Mouse (Mus musculus): Measurements from ENCODE around the gene Ms4a1. TPM values are rescaled to one million over a fixed set of nuclear protein-coding genes. Genes with fewer than 3 reads are reported as not detected.
"Not testable (repeated sequence)": the region's sequence is repeated elsewhere in the genome, so short reads cannot be mapped to it uniquely, and the experiment has no call there.

The Ms4a1 gene
- polyA plus RNA-seq, 1 experiment from 2014 or later: not detected

DNA sequence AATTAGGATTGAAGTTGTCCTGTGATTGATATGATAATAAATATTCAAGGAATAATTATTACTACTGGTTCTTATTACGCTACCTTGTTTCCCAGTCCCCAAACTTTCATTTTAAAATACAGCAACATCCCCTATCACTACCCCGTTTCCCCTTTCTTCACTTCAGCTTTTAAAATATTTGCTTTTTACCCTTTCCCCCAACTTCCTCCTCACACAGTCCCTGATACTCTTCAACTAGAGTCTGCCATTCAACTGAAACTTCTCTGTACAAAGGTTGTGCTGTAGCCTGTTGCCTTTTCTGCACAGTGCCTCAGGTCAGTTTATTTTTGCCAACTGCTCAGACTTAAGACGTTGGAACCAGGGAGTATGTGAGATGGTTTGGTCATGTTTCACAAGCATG is 2.5 kb downstream of the Ms4a1 start:
- ATAC-seq (ENCODE audit: insufficient read depth, low FRiP score, low read depth): no peak
- no peak overlapping the region for H3K4me2 ChIP-seq
- no peaks in the 10 kb centered on the region for H3K4me1 ChIP-seq
- WGBS: 69% methylated on average over 3 of the region's 3 CpGs
- H3K27ac ChIP-seq: no peak overlapping the region
- no peak overlapping the region for H3K9ac ChIP-seq
- H3K27me3 ChIP-seq (replicated peaks): no peaks in the 10 kb centered on the region
- H3K36me3 ChIP-seq: no peaks in the 10 kb centered on the region
- no peaks in the 10 kb centered on the region for H3K9me3 ChIP-seq
- H3K4me3 ChIP-seq (replicated peaks): no peak overlapping the region

DNA sequence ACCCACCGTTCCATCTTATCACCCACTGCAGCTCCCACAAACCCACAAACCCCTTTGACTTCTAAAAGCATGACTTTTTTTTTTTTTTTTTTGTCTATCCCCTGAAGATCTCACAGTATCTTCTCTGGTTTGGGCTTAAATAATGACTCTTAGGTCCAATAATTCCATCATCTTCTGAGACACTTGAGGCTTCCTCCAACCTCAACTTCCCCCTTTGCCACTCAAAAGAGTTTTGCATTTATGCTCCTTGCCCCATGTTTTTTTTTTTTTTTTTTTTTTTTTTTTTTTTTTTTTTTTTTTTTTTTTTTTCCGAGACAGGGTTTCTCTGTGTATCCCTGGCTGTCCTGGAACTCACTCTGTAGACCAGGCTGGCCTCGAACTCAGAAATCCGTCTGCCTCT is 3.1 kb downstream of the Ms4a1 start:
- H3K27ac ChIP-seq; H3K9me3 ChIP-seq; ATAC-seq (ENCODE audit: insufficient read depth, low FRiP score, low read depth); H3K27me3 ChIP-seq (replicated peaks); H3K4me1 ChIP-seq; H3K9ac ChIP-seq; H3K4me2 ChIP-seq; H3K4me3 ChIP-seq (replicated peaks); H3K36me3 ChIP-seq: not testable (repeated sequence)
- 50% methylated on average over 4 of the region's 4 CpGs for WGBS

DNA sequence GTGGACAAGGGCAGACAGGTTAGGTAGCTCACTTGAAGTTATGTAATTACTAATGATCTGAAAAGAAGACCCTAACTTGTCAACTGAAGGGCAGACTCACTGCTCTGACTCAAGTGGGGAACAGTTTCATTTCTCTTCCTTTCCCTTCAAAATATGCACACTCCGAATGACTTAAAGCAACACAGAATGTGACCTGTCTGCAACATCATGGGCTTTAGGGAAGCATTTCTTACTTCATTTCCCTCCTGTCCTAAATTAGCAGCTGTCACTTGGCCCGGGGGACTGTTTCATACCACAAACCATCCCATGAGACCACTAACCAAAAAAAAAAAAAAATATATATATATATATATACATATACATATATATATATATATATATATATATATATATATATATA is 4.5 kb downstream of the Ms4a1 start:
- H3K4me2 ChIP-seq: no peak overlapping the region
- no peak overlapping the region for H3K27ac ChIP-seq
- 65% methylated on average over 2 of the region's 2 CpGs for WGBS
- no peaks in the 10 kb centered on the region for H3K27me3 ChIP-seq (replicated peaks)
- H3K9me3 ChIP-seq: no peaks in the 10 kb centered on the region
- no peaks in the 10 kb centered on the region for H3K4me1 ChIP-seq
- H3K36me3 ChIP-seq: no peaks in the 10 kb centered on the region
- no peak overlapping the region for H3K9ac ChIP-seq
- H3K4me3 ChIP-seq (replicated peaks): no peak overlapping the region
- ATAC-seq (ENCODE audit: insufficient read depth, low FRiP score, low read depth): no peak

DNA sequence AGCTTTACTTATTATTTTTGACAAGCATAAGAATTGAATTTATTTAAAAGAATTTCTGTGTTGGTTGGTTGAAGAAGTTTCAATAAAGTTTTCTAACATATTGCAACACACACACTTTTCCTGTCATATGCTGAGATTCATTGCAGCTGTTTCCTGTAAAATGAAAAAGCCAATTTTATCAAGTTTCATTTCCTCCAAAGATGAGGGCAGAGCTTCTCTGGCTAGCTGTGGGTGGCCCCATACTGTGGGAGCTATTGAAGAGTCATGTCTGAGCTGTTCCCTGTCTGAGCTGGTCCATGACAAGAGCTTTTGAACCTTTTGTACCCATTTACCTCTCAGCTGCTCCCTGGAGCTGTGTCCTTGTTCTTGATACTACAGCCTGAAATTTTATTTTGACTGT is 21.8 kb downstream of the Ms4a1 start:
- H3K4me3 ChIP-seq (replicated peaks): no peak overlapping the region
- H3K9ac ChIP-seq: no peak overlapping the region
- H3K4me1 ChIP-seq: no peaks in the 10 kb centered on the region
- no peaks in the 10 kb centered on the region for H3K27me3 ChIP-seq (replicated peaks)
- no peak overlapping the region for H3K27ac ChIP-seq
- H3K4me2 ChIP-seq: no peak overlapping the region
- ATAC-seq (ENCODE audit: insufficient read depth, low FRiP score, low read depth): no peak
- no peaks in the 10 kb centered on the region for H3K36me3 ChIP-seq
- no peaks in the 10 kb centered on the region for H3K9me3 ChIP-seq

DNA sequence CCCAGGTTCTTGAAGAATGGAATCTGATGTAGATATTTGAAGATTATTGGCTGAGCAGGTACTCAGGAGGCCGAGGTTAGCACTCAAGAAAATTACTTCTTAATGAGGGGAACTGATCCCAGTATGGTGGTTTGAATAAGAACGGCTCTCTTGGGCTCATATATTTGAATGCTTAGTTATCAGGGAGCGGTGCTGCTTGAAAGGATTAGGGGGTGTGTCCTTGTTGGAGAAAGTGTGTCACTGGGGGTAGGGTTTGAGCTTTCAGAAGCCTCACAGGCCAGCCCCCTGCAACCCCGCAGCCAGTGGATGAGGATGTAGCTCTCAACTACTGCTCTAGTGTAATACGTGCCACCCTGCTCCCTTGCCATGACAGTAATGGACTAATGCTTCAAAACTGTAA is 23.5 kb downstream of the Ms4a1 start:
- Histone ChIP-seq H3K27ac (no peak overlapping the region), H3K9ac (no peak overlapping the region), H3K4me1 (no peaks in the 10 kb centered on the region), H3K4me3 (replicated peaks) (no peak overlapping the region), H3K27me3 (replicated peaks) (no peaks in the 10 kb centered on the region), H3K4me2 (no peak overlapping the region), H3K36me3 (no peaks in the 10 kb centered on the region), H3K9me3 (no peaks in the 10 kb centered on the region)
- 61% methylated on average over 5 of the region's 5 CpGs for WGBS
- ATAC-seq (ENCODE audit: insufficient read depth, low FRiP score, low read depth): no peak

DNA sequence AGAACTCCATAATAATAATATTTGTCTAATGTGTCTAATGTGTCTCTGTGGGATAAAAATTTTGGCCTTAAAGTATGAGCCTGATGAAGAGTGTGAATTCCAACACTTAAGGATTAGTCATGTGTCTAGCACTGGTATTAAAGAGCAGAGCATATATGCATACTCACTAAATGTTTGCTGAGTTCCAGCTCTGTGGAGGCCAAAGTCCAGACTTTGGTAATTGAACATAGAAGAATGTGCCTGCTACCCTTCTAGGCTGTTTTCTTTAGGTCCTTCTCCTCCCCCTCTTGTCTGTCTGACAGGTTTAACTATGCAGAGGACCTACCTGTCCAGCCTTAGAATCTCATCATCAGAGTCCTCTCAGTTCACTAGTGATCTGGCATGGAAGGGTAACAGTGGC is 30.2 kb downstream of the Ms4a1 start:
- Histone ChIP-seq H3K27me3 (replicated peaks) (no peaks in the 10 kb centered on the region), H3K4me2 (no peak overlapping the region), H3K4me1 (no peaks in the 10 kb centered on the region), H3K9me3 (no peaks in the 10 kb centered on the region), H3K27ac (peak overlapping the region; percentile 57; the same call in 1 of the 2 replicates), H3K4me3 (replicated peaks) (no peak overlapping the region), H3K36me3 (no peaks in the 10 kb centered on the region), H3K9ac (no peak overlapping the region)
- ATAC-seq (ENCODE audit: insufficient read depth, low FRiP score, low read depth): no peak

GRCm38 (mm10) chr19:11234921-11235735 is 30.9 kb downstream of the Ms4a1 start:
- H3K36me3 ChIP-seq: no peaks in the 10 kb centered on the region
- no peaks in the 10 kb centered on the region for H3K27me3 ChIP-seq (replicated peaks)
- 47% methylated on average over 5 of the region's 5 CpGs for WGBS
- no peaks in the 10 kb centered on the region for H3K9me3 ChIP-seq
- H3K4me1 ChIP-seq: no peaks in the 10 kb centered on the region
- H3K27ac ChIP-seq: peak overlapping the region; percentile 67
- H3K4me3 ChIP-seq (replicated peaks): no peak overlapping the region
- peak; percentile 58 for ATAC-seq (ENCODE audit: insufficient read depth, low FRiP score, low read depth)
- H3K9ac ChIP-seq: no peak overlapping the region
- H3K4me2 ChIP-seq: no peak overlapping the region

- no peak overlapping the region for H3K9ac ChIP-seq
- peak overlapping the region; percentile 67 for H3K27ac ChIP-seq
- no peak for ATAC-seq (ENCODE audit: insufficient read depth, low FRiP score, low read depth)
- no peaks in the 10 kb centered on the region for H3K36me3 ChIP-seq
- H3K9me3 ChIP-seq: no peaks in the 10 kb centered on the region
- no peak overlapping the region for H3K4me3 ChIP-seq (replicated peaks)
- H3K4me1 ChIP-seq: no peaks in the 10 kb centered on the region
- no peak overlapping the region for H3K4me2 ChIP-seq
- H3K27me3 ChIP-seq (replicated peaks): no peaks in the 10 kb centered on the region
- WGBS: 79% methylated on average over 5 of the region's 5 CpGs
These were observed 31.8 kb downstream of the Ms4a1 start for GRCm38 (mm10) chr19:11234244-11234643.

DNA sequence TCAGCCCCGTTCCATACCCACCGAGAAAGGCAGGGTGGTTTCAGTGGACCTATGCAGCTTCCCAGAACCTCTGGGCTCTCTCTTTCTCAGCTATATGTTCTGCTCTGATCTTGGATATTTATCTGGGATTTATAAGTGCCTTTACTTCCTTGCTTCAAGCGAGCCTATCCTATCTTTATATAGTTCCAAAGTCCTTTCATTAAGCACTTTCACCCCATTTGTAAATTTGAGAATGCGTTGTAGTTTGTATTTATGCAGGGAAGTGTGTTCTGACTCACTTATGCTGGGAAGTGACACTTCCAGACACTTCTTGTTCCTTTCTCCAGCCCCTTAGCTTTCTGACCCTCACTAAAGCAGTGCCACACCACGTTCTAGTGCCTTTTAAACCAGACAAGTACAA is 33.7 kb downstream of the Ms4a1 start, which contains the start of gene Ms4a12:
Ms4a12 (minus strand) TSS at position 101 of the 400 bp plus-strand sequence.
- 70% methylated on average over 5 of the region's 5 CpGs for WGBS
- no peaks in the 10 kb centered on the region for H3K36me3 ChIP-seq
- H3K9me3 ChIP-seq: no peaks in the 10 kb centered on the region
- no peak within 1 kb of the TSS for H3K4me3 ChIP-seq (replicated peaks)
- no peaks in the 10 kb centered on the region for H3K4me1 ChIP-seq
- no peak within 1 kb of the TSS for H3K9ac ChIP-seq
- H3K4me2 ChIP-seq: no peak within 1 kb of the TSS
- H3K27ac ChIP-seq: no peak within 1 kb of the TSS
- no peaks in the 10 kb centered on the region for H3K27me3 ChIP-seq (replicated peaks)
- ATAC-seq (ENCODE audit: insufficient read depth, low FRiP score, low read depth): no peak

Other genes with a start within 250 kb of the Ms4a1 start
- 5.9 and 10.6 TPM in 2 replicates for gene Ms4a18, start 248.2 kb downstream of the Ms4a1 start, polyA plus RNA-seq (2015; fragmentation: Nextera tagmentation; extraction: Ambion mirVana)
- gene Ms4a8a, start 185.1 kb downstream of the Ms4a1 start, polyA plus RNA-seq (2015; fragmentation: Nextera tagmentation; extraction: Ambion mirVana): 7.7 and 11.1 TPM in 2 replicates
- gene 1700017D01Rik, start 135.4 kb downstream of the Ms4a1 start, polyA plus RNA-seq (2015; fragmentation: Nextera tagmentation; extraction: Ambion mirVana): not detected in 2 replicates
- not detected in 2 replicates for gene 1700025F22Rik, start 100.9 kb downstream of the Ms4a1 start, polyA plus RNA-seq (2015; fragmentation: Nextera tagmentation; extraction: Ambion mirVana)
- not detected in 2 replicates for gene Ms4a13, start 69.5 kb downstream of the Ms4a1 start, polyA plus RNA-seq (2015; fragmentation: Nextera tagmentation; extraction: Ambion mirVana)
- 0.12 TPM in 1 of 2 replicates, not detected in the other for gene Ms4a12, start 33.8 kb downstream of the Ms4a1 start, polyA plus RNA-seq (2015; fragmentation: Nextera tagmentation; extraction: Ambion mirVana)
- not detected in 2 replicates for gene Ms4a5, start 17.6 kb upstream of the Ms4a1 start, polyA plus RNA-seq (2015; fragmentation: Nextera tagmentation; extraction: Ambion mirVana)
- 0.06 TPM in 2 replicates for gene Ms4a14, start 48.2 kb upstream of the Ms4a1 start, polyA plus RNA-seq (2015; fragmentation: Nextera tagmentation; extraction: Ambion mirVana)
- gene Ms4a7, start 69.9 kb upstream of the Ms4a1 start, polyA plus RNA-seq (2015; fragmentation: Nextera tagmentation; extraction: Ambion mirVana): 5.5 and 6.2 TPM in 2 replicates
- 9.9 and 10.8 TPM in 2 replicates for gene Ms4a4a, start 109.3 kb upstream of the Ms4a1 start, polyA plus RNA-seq (2015; fragmentation: Nextera tagmentation; extraction: Ambion mirVana)
- 2.0 and 3.5 TPM in 2 replicates for gene Ms4a4c, start 138.5 kb upstream of the Ms4a1 start, polyA plus RNA-seq (2015; fragmentation: Nextera tagmentation; extraction: Ambion mirVana)
- gene Ms4a4b, start 177.3 kb upstream of the Ms4a1 start, polyA plus RNA-seq (2015; fragmentation: Nextera tagmentation; extraction: Ambion mirVana): 0.50 and 0.63 TPM in 2 replicates
- gene Ms4a6c, start 203.1 kb upstream of the Ms4a1 start, polyA plus RNA-seq (2015; fragmentation: Nextera tagmentation; extraction: Ambion mirVana): 11.6 and 12.2 TPM in 2 replicates
- gene Gm8369, start 219.7 kb upstream of the Ms4a1 start, polyA plus RNA-seq (2015; fragmentation: Nextera tagmentation; extraction: Ambion mirVana): not detected in 2 replicates